Mouse (Mus musculus): Measurements from ENCODE around the gene Cmc1.
A peak's percentile ranks its signal among the peaks of the same experiment; 100 is the strongest.

GRCm38 (mm10) chr9:118040218-118041021 is 109.6 kb downstream of the Cmc1 start, which contains the start of gene Azi2:
- TF ChIP-seq CTCF (IDR thresholded peaks at IDR 0.05; ENCODE audit: borderline replicate concordance, insufficient read depth, low read length) (peak; percentile 77), POLR2A (IDR thresholded peaks at IDR 0.05; ENCODE audit: low read depth, low read length) (peak; percentile 69)
